Mouse (Mus musculus) bone marrow macrophage, adult 2 months (primary cell): ENCODE results near the gene Birc2.

ENCODE experiments used
- CTCF ChIP-seq: IDR thresholded peaks from 2 replicates; pipeline ENCODE4 v1.5.1; 2012; ENCODE audit warnings: low read depth, mild to moderate bottlenecking, low read length, moderate library complexity
- POLR2A ChIP-seq: IDR thresholded peaks from 2 replicates; pipeline ENCODE4 v1.6.1; 2012; ENCODE audit warnings: mild to moderate bottlenecking, low read depth, low read length, borderline replicate concordance

- TF ChIP-seq CTCF (no peak), POLR2A (no peak)
These were observed 67.4 kb downstream of the Birc2 start for GRCm38 (mm10) chr9:7769491-7769890.
